ENCODE assay signal across 9 mouse cellular contexts in genomic region chrX:135838521-135839360, GRCm38 (mm10). TPM values are rescaled to one million over a fixed set of nuclear protein-coding genes. Genes with fewer than 3 reads are reported as not detected.
A peak's percentile ranks its signal among the peaks of the same experiment; 100 is the strongest.
DNase-seq lines count a peak whose midpoint lies in the region; ATAC-seq and TF ChIP-seq lines count a peak whose summit lies in the region.
"Not testable (repeated sequence)": the region's sequence is repeated elsewhere in the genome, so short reads cannot be mapped to it uniquely, and the experiment has no call there.
"Had no signal": no experiment of that assay in that cellular context is flagged by ENCODE, and none has a peak within 500 bp of the region (broad histone marks: within the 10 kb centered on the region; RNA-seq: fewer than 3 reads in every experiment).

Gene Gprasp2 (plus strand): TSS chrX:135839034.

- H3K4me3 ChIP-seq in hindbrain, embryonic 11.5 days (ENCODE audit: low read depth, low read length): peak within 1 kb of the TSS; percentile 45
- peak within 1 kb of the TSS; percentile 17 for H3K4me3 ChIP-seq in liver, embryonic 15.5 days (replicated peaks)
- peak within 1 kb of the TSS; percentile 57 for H3K4me3 ChIP-seq in neural tube, embryonic 13.5 days

- CTCF ChIA-PET in Patski (lab: Charles Lee): not testable (repeated sequence)

- TF ChIP-seq CTCF in Patski (IDR thresholded peaks at IDR 0.05): not testable (repeated sequence)

- peaks cover 17% of the 10 kb centered on the region for H3K27me3 ChIP-seq in Patski
- H3K27me3 ChIP-seq in hindbrain, embryonic 11.5 days (ENCODE audit: control insufficient read depth, insufficient read depth, low read length); liver, embryonic 15.5 days; neural tube, embryonic 13.5 days: not testable (repeated sequence)

- POLR2A ChIA-PET in Patski (lab: Charles Lee): not testable (repeated sequence)

- not testable (repeated sequence) for H3K9me3 ChIP-seq in hindbrain, embryonic 11.5 days (ENCODE audit: control insufficient read depth, low read length); liver, embryonic 15.5 days (replicated peaks); neural tube, embryonic 13.5 days

- WGBS in hindbrain, embryonic 11.5 days: 25% methylated on average over 25 of the region's 32 CpGs
- 18% methylated on average over 30 of the region's 32 CpGs for WGBS in liver, embryonic 15.5 days (ENCODE audit: insufficient replicate concordance)
- WGBS in neural tube, embryonic 13.5 days: 17% methylated on average over 31 of the region's 32 CpGs

- in situ Hi-C loops in Patski (cut with MboI; ENCODE audit: low pct_unique_long_range_greater_than_20kb): not testable (repeated sequence)

- not testable (repeated sequence) for H3K27ac ChIP-seq in hindbrain, embryonic 11.5 days (ENCODE audit: low read depth, low read length); liver, embryonic 15.5 days (replicated peaks)
- peak within 1 kb of the TSS; percentile 74 for H3K27ac ChIP-seq in neural tube, embryonic 13.5 days (replicated peaks)

- H3K36me3 ChIP-seq in hindbrain, embryonic 11.5 days (ENCODE audit: control insufficient read depth, insufficient read depth, low read length); liver, embryonic 15.5 days (replicated peaks): not testable (repeated sequence)
- peaks cover 12% of the 10 kb centered on the region for H3K36me3 ChIP-seq in neural tube, embryonic 13.5 days

- H3K4me2 ChIP-seq in hindbrain, embryonic 11.5 days (replicated peaks; ENCODE audit: low read depth, low read length): peak within 1 kb of the TSS; percentile 70
- peak within 1 kb of the TSS; percentile 51 for H3K4me2 ChIP-seq in liver, embryonic 15.5 days
- H3K4me2 ChIP-seq in neural tube, embryonic 13.5 days: peak within 1 kb of the TSS; percentile 65

- ATAC-seq in Patski: peak; percentile 52
- peak; percentile 92 for ATAC-seq in hindbrain, embryonic 11.5 days (ENCODE audit: low FRiP score)
- not testable (repeated sequence) for ATAC-seq in liver, embryonic 15.5 days (ENCODE audit: insufficient read depth)
- ATAC-seq in neural tube, embryonic 13.5 days (ENCODE audit: low read depth): peak; percentile 94

- not testable (repeated sequence) for H3K4me1 ChIP-seq in hindbrain, embryonic 11.5 days (replicated peaks; ENCODE audit: control insufficient read depth, insufficient read depth, low read length); liver, embryonic 15.5 days (replicated peaks); neural tube, embryonic 13.5 days (replicated peaks)

- not testable (repeated sequence) for DNase-seq in Patski (ENCODE audit: low read depth, low spot score)
- DNase-seq in cerebellum, postnatal 25 days: peak; percentile 67 to 73
- DNase-seq in frontal cortex, postnatal 10 days (ENCODE audit: low spot score in 2 of 2): peak; percentile 53 to 64
- DNase-seq in hindbrain, embryonic 11.5 days (ENCODE audit: low spot score): peak; percentile 53
- peak; percentile 46 to 55 for DNase-seq in layer of hippocampus, adult 8-10 months (ENCODE audit: low spot score in 2 of 2)
- peak; percentile 56 for DNase-seq in testis, postnatal 14 days (ENCODE audit: low spot score)

- peak within 1 kb of the TSS; percentile 45; the same call in 1 of the 2 replicates for H3K9ac ChIP-seq in hindbrain, embryonic 11.5 days (ENCODE audit: low read depth, low read length)
- not testable (repeated sequence) for H3K9ac ChIP-seq in liver, embryonic 15.5 days
- H3K9ac ChIP-seq in neural tube, embryonic 13.5 days: peak within 1 kb of the TSS; percentile 80

RNA-seq across cellular contexts. Expression of gene Gprasp2, which starts in this region (rescaled TPM):
- 4.5 TPM for polyA plus RNA-seq in Patski (2021)
- 32.9 and 42.6 TPM in 2 replicates for polyA plus RNA-seq in hindbrain, embryonic 11.5 days (2014; fragmentation: Nextera tagmentation; extraction: Ambion mirVana)
- 100 to 1,000 TPM; 190 to 236 (median 213) TPM for total RNA-seq in layer of hippocampus, adult 8-10 months (2022)
- polyA plus RNA-seq in liver, embryonic 15.5 days (2015; fragmentation: Nextera tagmentation; extraction: Ambion mirVana): 0.74 and 1.2 TPM in 2 replicates
- polyA plus RNA-seq in neural tube, embryonic 13.5 days (2015; fragmentation: Nextera tagmentation; extraction: Ambion mirVana): 113 and 127 TPM in 2 replicates
- total RNA-seq: MEL had no signal
